Mouse (Mus musculus): ENCODE results near the gene Tmem9.

The Tmem9 gene

GRCm38 (mm10) chr1:136032961-136033360 is 25.0 kb downstream of the Tmem9 start:
- no peak for DNase-seq

DNA sequence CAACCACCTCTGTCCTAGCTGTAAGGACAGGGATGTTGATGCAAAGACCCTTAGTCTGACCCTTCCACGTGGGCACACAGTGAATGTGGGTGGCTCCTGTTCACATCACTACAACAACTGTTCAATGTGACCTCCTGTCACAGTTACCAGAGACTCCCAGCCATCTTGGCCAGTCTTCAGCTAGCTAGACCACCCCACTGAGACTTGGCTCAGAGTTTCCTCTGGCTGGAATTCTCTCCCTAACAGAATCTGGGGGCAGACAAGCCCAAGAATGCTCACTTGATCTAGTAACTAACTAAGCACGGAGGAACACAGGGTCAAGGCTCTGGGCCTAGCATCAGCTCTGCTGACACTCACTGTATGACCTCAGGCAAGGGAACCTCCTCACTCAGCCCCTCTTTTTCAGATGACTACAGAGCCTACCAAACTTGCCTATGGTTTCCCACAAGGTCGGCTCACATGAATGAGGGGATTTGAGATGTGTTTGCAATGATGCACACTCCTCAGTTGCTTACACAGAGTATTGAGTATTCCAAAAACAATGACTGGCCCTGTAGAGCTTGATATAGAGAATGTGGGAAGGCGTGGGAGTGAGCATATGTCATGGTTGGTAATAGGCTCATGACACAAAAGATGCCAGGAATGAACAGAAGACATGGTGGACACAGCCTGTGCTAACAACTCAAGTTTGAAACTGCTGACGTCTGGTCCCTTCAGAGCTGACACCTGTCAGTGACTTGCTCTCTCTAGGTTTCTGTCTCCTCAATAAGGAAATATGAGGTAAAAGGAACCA is 31.0 kb downstream of the Tmem9 start:
- DNase-seq, result no peak

GRCm38 (mm10) chr1:136040452-136040851 is 32.5 kb downstream of the Tmem9 start:
- DNase-seq, result no peak

- DNase-seq, result no peak
Measured at GRCm38 (mm10) chr1:136040874-136041273, 32.9 kb downstream of the Tmem9 start.

- DNase-seq, result peak; percentile 57 to 63
Measured at GRCm38 (mm10) chr1:136045774-136046173, 37.8 kb downstream of the Tmem9 start.

DNA sequence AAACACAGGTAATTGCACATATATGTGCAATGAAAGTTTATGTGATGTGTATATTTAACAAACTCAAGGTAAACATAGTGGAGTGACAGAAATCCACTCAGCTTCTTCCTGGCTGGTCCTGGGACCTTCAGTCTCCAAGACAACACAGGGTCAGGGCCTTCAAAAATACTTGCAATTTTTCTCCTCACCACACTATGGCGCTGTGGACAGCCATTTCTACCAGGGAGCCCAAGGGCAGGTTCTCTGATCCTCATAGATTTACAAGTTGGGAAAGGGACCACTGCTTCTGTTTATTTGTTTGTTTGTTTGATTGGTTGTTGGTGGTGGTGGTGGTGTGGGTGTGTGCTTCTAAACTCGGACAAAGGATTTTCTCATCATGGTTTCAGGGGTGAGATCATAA is 39.5 kb downstream of the Tmem9 start:
- peak; percentile 24 to 26 for DNase-seq

- no peak for DNase-seq
Measured at GRCm38 (mm10) chr1:136047894-136048293, 39.9 kb downstream of the Tmem9 start.

GRCm38 (mm10) chr1:136050312-136051012 is 42.5 kb downstream of the Tmem9 start, which contains the start of gene Ascl5:
Gene Ascl5, plus strand, starts transcription at chr1:136050804.
- DNase-seq, result peak in 1 of 2 experiments; percentile 3

DNA sequence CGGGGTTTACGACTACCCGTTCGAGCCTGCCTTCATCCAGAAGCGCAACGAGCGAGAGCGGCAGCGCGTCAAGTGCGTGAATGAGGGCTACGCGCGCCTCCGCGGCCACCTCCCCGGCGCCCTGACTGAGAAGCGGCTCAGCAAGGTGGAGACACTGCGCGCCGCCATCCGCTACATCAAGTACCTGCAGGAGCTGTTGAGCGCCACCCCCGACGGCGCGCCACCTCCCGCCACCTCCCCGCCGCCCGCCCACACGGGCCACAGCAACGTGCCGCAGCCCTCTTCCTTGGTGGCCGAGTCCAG is 43.0 kb downstream of the Tmem9 start:
- DNase-seq, result peak; percentile 11 to 19

DNA sequence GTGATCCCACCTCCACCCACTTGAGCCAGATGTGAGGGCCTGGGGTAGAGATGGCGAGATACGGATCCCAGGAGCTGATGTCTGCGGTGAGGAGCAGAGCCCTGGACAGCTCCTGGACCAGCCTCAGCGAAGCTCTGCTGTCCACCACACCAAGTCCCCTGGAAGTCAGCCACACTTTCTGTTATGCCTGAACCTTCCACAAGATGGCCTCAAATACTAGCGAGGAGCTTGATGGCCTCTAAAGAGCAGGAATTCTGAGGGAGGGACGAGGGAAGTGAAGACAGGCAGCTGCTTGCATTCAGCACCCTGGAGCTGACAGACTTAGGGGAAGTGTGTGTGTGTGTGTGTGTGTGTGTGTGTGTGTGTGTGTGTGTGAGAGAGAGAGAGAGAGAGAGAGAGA is 43.5 kb downstream of the Tmem9 start:
- peak; percentile 17 to 20 for DNase-seq

DNA sequence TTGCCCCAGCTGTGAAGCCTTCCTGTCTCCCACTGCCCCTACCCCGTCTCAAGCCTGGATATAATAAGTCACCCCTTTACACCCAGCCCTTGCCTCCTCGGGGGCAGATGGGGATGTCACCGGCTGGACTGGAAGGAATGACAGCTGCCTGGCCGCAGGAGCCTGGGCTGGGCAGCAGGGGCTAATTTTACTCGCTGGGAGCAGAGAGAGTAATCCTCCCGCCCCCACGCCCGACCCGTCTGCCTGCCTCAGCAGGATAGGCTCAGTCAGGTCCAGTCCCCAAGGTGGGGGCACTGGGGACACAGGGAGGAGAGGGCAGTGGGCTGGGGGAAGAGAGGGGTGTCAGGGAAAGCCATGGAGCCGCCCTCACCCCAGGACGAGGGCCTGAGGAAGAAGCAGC is 44.6 kb downstream of the Tmem9 start, which contains the start of gene Cacna1s:
Cacna1s (plus strand) TSS at position 204 of the 400 bp plus-strand sequence.
- no peak for DNase-seq

GRCm38 (mm10) chr1:136055771-136056170 is 47.8 kb downstream of the Tmem9 start:
- no peak for DNase-seq

DNA sequence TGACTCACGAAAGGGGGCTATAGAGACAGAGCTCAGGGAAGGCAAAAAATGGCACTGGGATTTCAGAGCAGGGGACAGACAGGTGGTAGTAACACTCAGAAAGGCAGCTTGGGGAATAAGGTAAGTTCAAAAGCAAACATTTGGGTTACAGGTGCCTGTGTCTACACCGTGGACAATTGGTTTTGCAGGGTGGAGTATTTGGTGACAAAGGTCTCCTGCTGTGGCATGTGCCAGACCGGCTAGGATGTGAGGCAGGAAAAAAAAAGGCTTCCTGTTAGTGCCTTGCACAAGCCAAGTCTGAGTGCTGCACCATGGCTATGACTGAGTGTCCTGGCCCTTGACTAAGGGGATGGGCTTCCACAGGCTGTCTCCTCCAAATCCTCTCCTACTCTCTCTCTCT is 50.6 kb downstream of the Tmem9 start:
- no peak for DNase-seq

DNA sequence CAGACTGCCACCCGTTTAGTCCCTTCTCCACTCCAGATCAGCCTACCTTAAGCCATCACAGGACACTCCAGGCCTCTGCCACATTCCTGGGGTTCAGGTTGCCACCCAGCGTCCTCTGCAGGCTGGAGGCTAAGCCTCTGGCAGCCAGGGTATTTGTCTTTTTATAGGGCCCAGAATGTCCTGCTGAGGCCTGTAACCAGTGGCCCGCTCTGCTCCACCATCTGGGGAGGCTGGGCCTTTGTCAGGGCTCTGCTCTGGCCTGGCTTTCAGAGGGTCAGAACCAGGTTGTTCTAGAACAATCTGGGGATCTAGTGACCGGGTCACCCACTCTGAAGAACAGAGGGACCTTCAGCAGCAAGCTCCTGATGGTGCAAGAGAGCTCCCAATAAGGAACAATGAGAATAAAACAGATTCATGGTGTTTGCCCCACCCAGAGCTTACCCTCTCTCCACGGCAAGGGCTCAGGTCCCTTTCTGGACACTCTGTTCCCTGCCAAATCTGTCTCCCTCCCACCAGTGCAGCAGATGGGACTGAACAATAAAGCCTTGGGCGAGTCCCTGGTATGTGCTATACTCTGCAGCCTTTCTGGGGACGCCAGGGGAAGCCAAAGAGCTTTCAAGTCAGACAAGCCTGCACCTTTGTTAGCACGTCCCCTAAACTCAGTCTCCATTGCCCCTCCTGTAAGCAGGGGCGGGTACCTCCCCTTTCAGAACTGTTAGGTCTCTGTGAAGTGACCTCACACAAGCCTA is 53.3 kb downstream of the Tmem9 start:
- peak; percentile 77 to 80 for DNase-seq

GRCm38 (mm10) chr1:136061790-136062141 is 53.8 kb downstream of the Tmem9 start:
- no peak for DNase-seq

DNA sequence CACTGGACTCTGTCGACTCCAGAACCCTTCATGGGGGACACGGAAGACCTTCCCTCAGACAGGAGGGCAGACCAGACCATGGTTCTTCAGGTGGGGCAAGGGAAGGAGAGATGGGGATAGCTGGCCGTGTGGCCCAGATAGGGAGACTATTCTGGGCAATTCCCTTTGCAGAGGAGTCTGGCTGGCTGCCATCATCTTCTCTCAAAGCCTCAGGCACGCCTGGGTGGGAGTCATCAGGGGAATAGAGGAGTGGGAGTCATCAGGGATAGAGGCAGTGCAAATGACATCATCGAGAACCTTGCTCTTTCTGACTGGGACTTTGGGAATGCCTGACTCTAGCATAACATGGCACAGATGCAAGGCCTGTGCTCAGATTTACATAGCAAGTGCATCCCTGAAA is 56.0 kb downstream of the Tmem9 start:
- DNase-seq, result no peak

DNA sequence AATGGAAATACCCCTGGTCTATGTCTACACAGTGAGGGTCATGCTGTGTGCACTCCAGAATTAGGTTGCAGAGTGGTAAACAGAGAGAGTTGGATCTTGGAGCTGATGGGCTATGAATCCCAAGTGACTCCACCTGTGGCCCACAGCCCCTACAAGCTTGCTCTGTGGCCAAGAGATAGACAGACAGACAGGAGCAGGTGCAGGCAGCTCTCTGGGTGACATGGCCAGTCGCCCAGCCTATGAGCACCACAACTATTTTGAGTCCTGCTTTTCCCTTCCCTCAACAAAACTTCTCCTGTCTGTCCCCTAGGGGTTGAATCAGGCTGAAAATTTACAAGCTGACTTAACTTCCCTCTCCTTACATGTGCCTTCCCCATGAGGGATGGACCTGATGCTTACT is 58.7 kb downstream of the Tmem9 start:
- DNase-seq, result no peak

DNA sequence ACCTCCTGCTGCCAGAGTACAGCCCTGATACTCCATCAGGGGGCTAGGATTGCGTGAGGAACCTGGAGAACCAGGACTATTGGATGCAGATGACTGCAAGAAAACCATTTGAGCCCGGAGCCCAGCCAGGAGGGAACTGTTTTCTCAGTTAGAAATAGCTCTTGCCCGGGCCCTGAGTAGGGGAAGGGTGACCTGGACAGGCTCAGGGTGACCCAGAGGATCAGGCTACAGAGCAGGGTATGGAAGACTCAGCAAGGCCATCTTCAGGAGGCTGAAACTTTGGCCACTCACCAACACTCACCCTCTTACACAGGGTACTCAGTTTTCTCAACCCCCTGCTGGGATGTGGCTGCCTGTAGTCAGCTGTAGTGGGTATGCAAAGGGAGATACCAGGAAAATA is 59.6 kb downstream of the Tmem9 start:
- no peak for DNase-seq

GRCm38 (mm10) chr1:136076086-136076485 is 68.1 kb downstream of the Tmem9 start:
- peak; percentile 20 to 34 for DNase-seq

DNA sequence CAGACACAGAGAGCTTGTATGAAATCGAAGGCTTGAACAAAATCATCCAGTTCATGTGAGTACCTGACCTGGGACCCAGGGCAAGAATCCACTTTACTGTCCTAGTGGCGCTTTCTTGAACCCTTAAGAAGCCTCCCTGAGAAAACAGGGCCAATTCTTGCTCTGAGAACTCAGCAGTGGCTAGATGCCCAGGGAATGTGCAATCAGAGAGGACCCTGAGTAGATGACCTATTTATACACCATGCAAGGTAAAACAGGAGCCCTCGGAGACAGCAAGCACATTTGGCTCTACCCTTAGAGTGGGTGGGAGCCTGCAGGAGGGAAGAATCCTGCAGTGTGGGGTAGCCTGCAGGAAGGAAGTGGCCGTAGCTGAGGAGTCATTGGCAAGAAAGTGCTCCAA is 69.7 kb downstream of the Tmem9 start:
- DNase-seq, result no peak

GRCm38 (mm10) chr1:136081161-136081560 is 73.2 kb downstream of the Tmem9 start:
- DNase-seq, result no peak

Data from B cell, adult 2 months (primary cell).